Mouse (Mus musculus) frontal cortex, adult (tissue): Measurements from ENCODE around the gene Hectd3.

ENCODE experiments used
- ATAC-seq: cut with Nextera tagmentation; 2 replicates; pipeline ENCODE4 v1.9.2; 2017; ENCODE audit warnings: mild to moderate bottlenecking, moderate library complexity, mixed read lengths; ENCODE audit not compliant: low TSS enrichment

Gene Hectd3

GRCm38 (mm10) chr4:116995131-116995797 lies at the start of gene Hectd3:
TSS of gene Hectd3 (plus strand) at chr4:116995317.
- peak; percentile 66 for ATAC-seq

DNA sequence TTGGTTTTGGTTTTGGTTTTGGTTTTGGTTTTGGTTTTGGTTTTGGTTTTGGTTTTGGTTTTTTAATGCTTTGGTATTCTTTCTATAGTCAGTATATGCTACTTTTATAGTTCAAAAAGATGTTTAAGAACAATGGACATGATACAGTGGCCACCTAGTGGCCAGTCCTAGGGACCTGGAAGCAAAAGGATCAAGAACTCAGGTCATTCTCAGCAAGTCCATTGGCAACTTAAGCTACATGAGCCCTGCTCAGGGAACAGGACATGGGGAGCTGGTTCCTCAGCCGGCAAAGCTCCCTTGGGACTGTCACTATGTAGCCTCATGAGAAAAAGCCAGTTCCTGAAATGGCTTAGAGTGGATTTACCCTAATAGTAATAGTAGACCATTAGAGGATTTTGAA lies 43.5 kb upstream of the Hectd3 start:
- ATAC-seq = no peak

GRCm38 (mm10) chr4:116954951-116955350 lies 40.2 kb upstream of the Hectd3 start:
- no peak for ATAC-seq

- no peak for ATAC-seq
These were observed 18.6 kb upstream of the Hectd3 start for GRCm38 (mm10) chr4:116976503-116976902.

DNA sequence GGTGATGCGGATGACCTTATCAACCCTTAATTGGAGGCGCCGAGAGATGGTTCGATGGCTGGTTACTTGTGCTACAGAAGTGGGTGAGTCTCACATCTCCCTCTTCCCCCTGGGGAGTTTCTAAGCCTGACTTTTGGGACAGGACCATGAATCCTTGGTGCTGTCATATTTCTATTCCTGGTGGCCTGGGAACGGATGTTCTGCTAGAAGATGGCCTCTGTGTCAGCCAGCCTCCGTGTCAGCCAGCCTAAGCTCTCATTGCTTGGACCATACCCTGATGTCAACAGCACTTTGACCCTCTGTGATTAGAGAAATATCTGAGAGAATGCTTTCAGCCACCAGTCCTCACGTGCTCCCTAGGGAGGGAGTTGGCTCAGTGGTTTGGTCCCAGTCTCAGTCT lies 9.4 kb upstream of the Hectd3 start:
- no peak for ATAC-seq

DNA sequence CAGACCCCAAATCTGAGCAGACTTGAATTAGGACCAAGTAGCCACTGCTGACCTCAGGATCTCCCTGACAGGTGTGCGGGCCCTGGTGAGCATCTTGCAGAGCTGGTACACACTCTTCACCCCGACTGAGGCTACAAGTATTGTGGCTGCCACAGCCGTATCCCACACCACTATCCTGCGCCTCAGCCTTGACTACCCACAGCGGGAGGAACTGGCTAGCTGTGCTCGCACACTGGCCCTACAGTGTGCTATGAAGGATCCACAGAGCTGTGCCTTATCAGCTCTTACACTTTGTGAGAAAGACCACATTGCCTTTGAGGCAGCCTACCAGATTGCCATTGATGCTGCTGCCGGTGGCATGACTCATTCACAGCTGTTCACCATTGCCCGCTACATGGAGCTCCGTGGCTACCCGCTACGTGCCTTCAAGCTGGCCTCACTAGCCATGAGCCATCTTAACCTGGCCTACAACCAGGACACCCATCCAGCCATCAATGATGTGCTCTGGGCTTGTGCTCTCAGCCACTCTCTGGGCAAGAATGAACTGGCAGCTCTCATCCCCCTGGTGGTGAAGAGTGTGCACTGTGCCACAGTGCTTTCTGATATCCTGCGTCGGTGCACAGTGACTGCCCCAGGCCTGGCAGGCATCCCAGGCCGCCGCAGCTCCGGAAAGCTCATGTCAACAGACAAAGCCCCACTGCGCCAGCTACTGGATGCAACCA lies 8.6 kb upstream of the Hectd3 start:
- peak; percentile 90 for ATAC-seq

- no peak for ATAC-seq
These were observed 8.0 kb upstream of the Hectd3 start for GRCm38 (mm10) chr4:116987122-116987456.

DNA sequence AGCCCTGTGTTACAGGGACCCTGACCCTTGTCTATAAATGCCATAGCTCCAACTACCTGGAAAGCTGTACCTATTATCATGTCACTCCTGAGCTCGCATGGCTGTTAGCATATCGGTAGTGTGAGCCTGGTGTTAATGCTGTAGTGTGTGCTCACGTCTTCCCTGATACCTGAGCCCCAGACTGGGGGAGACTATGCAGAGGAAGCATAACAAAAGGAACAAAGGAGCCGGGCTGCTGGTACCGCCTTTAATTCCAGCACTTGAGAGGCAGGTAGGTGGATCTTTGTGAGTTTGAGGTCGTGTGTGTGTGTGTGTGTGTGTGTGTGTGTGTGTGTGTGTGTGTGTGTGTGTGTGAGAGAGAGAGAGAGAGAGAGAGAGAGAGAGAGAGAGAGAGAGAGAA lies 5.4 kb upstream of the Hectd3 start:
- no peak for ATAC-seq

DNA sequence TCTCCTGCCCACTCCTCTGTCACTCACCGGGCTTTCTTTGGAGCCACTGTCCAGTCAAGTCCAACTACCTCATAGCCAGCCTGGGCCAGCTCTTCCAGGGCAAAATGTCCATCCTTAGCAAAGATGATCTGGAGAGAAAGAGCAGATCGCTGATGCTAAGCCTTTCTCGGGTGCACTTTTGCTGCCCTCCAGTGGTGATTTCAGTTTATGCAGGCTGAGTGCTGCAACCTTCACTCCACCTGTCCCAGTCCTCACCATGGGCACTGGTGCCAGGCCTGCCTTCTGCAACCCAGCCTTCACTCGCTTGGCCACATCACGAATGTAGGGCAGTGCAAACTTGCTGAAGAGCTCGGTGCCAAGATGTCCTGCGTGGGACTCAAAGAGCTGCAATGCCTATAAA lies 3.8 kb upstream of the Hectd3 start:
- ATAC-seq = no peak

DNA sequence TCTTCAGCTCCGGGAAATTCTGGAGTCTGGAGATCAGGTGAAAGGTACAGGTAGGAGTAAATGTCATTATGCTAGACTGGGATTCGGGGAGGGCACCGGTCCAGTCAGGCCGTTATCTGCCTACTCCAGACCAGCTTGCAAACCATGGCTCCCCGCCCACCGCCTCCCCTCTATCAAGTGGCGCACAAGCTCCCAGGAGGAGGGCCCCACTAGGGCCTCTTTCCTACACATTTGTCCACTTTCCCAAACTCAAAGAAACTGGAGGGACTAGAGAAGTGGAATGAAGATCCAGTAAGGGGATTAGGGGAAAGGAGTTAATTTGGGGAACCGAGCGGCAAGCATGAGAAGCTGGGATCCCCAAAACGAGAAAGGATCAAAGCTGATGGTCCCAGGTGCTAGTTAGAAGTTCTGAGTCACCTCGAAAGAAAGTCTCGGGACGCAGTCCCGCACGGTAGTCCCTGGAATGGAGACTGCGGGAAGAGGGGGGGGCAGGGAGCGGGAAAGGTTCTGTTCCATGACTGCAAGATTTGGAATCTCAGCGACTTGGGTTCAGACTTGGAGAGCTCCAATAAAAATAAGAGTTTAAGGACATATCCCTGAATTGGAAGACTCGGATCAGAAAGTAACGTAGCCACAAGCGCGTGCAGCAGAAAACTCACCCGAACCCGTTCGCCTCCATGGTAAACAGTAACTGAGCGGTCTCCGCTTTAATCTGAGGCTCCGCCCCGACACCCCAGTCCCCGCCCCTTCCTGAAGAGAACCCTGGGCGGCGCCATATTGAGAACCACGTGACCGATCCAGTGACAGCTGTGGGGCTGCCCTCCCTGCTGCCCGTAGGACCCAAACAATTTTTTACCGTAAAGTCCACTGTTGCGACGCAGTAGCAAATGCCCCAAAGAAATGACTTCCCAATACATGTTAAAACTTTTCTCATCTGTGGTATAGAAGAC lies 1.2 kb upstream of the Hectd3 start, which contains the start of gene Urod:
Urod (minus strand) TSS at position 742 of the 950 bp plus-strand sequence.
- ATAC-seq = peak; percentile 80

- no peak for ATAC-seq
These were observed 650 bp downstream of the Hectd3 start for GRCm38 (mm10) chr4:116995798-116996135.

- no peak for ATAC-seq
These were observed 4.5 kb downstream of the Hectd3 start for GRCm38 (mm10) chr4:116999513-117000154.

GRCm38 (mm10) chr4:117001957-117002356 lies 6.8 kb downstream of the Hectd3 start:
- ATAC-seq = no peak

DNA sequence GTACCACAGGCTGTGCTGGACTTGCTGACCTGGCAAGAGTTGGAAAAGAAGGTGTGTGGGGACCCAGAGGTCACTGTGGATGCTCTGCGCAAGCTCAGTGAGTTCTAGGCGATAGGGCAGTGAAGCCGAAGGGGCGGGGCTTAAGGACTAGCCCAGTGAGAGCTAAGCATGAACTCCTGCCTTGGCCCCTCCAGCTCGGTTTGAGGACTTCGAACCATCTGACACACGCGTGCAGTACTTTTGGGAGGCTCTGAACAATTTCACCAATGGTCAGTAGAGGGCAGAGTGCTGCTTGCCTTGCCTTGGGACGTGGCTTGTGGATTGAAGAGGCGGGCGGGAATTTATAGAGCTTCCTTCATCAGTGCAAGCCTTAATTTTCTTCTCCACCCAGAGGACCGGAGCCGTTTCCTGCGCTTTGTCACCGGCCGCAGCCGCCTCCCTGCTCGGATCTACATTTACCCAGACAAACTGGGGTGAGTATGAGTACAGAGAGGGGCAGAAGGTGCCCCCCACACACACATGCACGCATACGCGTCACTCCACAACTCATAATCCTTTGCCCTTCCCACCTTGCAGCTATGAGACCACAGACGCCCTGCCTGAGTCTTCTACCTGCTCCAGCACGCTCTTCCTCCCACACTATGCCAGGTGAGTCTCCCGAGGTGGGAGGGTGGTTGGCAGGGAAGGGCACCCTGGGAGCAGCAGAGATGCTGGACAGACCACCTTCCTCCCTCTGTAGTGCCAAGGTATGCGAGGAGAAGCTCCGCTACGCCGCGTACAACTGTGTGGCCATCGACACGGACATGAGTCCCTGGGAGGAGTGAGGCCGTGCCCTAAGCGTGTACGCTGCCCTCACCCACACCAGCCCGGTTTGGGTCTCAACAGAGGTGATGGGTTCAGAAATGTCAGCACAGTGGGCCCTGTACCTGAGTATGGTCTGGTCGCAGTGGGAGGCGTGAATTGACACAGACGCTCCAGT lies 7.7 kb downstream of the Hectd3 start:
- peak; percentile 83 for ATAC-seq

DNA sequence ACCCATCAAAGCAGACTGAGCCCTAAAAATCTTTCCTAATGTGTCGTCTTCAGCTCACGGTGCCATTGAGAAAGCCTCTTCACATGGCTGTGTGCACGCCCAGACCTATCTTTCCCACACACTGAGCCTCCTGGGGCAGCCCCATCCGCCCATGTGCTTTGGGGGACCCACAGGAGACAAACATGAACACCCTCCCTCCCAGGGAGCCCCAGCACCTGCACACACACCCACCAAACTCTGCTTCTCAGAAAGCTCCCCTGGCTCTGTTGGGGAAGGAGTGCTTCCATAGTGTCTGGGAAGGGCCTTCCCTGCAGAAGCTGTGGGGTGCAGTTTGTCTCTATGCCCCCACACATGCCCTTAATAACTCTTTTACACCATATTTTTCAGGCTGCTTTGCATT lies 9.5 kb downstream of the Hectd3 start:
- no peak for ATAC-seq

- no peak for ATAC-seq
These were observed 10.7 kb downstream of the Hectd3 start for GRCm38 (mm10) chr4:117005611-117006400.

DNA sequence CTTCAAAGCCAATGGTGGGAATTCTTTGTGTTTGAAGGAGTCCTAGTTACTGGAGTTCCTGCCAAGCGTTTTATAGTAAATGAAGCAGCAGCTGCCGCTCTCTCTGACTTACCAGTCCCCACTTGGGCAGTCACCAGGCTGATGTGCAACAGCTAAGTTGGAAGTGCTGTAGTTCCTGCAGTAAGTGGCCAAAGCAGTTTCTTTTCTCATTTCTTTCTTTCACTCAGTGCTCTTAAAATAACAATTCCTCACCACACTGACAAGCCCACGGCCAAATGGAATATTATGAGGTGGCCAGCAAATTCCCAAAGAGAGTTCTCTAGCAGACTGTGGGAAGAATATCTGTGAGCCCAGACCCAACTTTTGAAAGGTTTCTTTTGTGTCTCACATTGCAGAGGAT lies 11.9 kb downstream of the Hectd3 start:
- ATAC-seq = peak; percentile 65

DNA sequence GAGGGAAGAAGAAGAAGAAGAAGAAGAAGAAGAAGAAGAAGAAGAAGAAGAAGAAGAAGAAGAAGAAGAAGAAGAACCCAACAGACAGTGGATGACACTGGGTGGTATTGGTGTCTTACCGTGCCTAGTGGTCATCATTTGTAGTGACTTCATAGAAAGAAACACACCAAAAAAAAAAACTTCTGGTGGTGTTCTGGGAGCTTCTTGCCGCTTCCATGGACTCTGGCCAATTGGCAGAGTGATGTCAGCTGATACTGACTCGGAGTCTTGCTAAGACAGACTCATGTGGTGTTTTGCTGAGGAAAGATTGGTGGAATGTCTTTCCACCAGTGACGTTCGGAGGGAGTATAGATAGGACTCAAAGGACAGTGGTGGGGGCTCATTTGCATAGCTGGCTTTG lies 15.1 kb downstream of the Hectd3 start:
- no peak for ATAC-seq

DNA sequence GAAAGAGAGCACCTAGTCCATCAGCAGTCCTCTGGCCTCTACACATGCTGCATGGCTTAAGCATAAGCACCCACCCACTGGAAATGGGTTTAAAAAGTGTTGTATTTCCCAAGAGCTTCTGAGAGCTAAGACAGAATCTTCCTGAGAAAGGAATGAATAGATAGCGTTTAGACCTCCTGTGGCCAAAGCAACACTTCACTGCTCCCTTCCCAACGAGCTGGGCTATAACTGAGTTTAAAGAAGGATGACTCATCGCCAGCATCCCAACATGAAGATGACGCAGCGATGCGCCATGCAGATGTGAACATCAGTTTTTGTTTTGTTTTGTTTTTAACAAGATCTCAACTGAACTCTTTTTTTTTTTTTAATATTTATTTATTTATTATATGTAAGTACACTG lies 18.5 kb downstream of the Hectd3 start:
- ATAC-seq = no peak

GRCm38 (mm10) chr4:117014901-117015415 lies 19.8 kb downstream of the Hectd3 start:
- ATAC-seq = no peak
